Mouse (Mus musculus) bone marrow, adult 2 months (tissue): ENCODE measurements around the gene Gm5771. TPM values are rescaled to one million over a fixed set of nuclear protein-coding genes. Genes with fewer than 3 reads are reported as not detected.
"Not testable (repeated sequence)": the region's sequence is repeated elsewhere in the genome, so short reads cannot be mapped to it uniquely, and the experiment has no call there.

Experiments used
- H3K27ac ChIP-seq: fragments of 200-500 bp; 2 replicates; pipeline ENCODE4 v1.5.1; 2012; ENCODE audit warnings: low read depth, mild to moderate bottlenecking, control low read depth, inconsistent platforms, low read length; ENCODE audit not compliant: control insufficient read depth, poor library complexity, insufficient read depth
- H3K4me1 ChIP-seq: fragments of 200-500 bp; 2 replicates; pipeline ENCODE4 v1.6.1; 2011; ENCODE audit warnings: low read length; ENCODE audit not compliant: control insufficient read depth, insufficient read depth
- H3K4me3 ChIP-seq: fragments of 200-500 bp; replicated peaks from 2 replicates; pipeline ENCODE3; 2011; ENCODE audit warnings: mild to moderate bottlenecking, low read depth, low read length, control low read depth; ENCODE audit not compliant: control insufficient read depth
- CTCF ChIP-seq: fragments of 200-500 bp; IDR thresholded peaks from 2 replicates; pipeline ENCODE4 v1.5.1; 2011; ENCODE audit warnings: low read length, control low read depth; ENCODE audit not compliant: control insufficient read depth, insufficient read depth
- POLR2A ChIP-seq: fragments of 200-500 bp; IDR thresholded peaks from 2 replicates; pipeline ENCODE4 v1.6.1; 2011; ENCODE audit warnings: low read depth, mild to moderate bottlenecking, control low read depth, low read length, borderline replicate concordance; ENCODE audit not compliant: control insufficient read depth
- WGBS: fragments of 180-500 bp; shearing (Covaris S2); methylation state at CpG from one replicate; pipeline ENCODE4 v1.1.7; 2018; 5-methylcytosine and 5-hydroxymethylcytosine counted together
- polyA plus RNA-seq: library from polyadenylated mRNA; stranded (reverse); fragments of >200 nt; gene quantifications from 2 replicates; pipeline ENCODE4 v1.2.4, GENCODE M21; 2011; ENCODE audit warnings: low replicate concordance; ENCODE audit not compliant: missing spikeins, insufficient read depth, insufficient read length

The Gm5771 gene
- polyA plus RNA-seq, result not detected in 2 replicates

- not testable (repeated sequence) for H3K27ac ChIP-seq, H3K4me3 ChIP-seq, H3K4me1 ChIP-seq
Measured at GRCm38 (mm10) chr6:41392056-41392455, at the start of gene Gm5771. Gene Gm5771 (plus strand): TSS chr6:41392356.

- Histone ChIP-seq H3K4me3 (no peak within 1 kb of the TSS), H3K27ac (no peak within 1 kb of the TSS), H3K4me1 (no peaks in the 10 kb centered on the region)
- no peak for TF ChIP-seq POLR2A
- no peak for TF ChIP-seq CTCF
- WGBS, result 77% methylated on average over 2 of the region's 2 CpGs
Measured at GRCm38 (mm10) chr6:41353932-41354331, 38.2 kb upstream of the Gm5771 start, which contains the start of gene Try10. Gene Try10 (plus strand): TSS chr6:41354105.

GRCm38 (mm10) chr6:41373772-41374171 lies 18.4 kb upstream of the Gm5771 start:
- H3K4me1 ChIP-seq, H3K4me3 ChIP-seq, H3K27ac ChIP-seq: not testable (repeated sequence)
- WGBS, result 36% methylated on average over 2 of the region's 2 CpGs

GRCm38 (mm10) chr6:41377578-41377977 lies 14.6 kb upstream of the Gm5771 start, which contains the start of gene Prss3:
Gene Prss3 (minus strand): TSS chr6:41377678.
- H3K4me3 ChIP-seq, H3K4me1 ChIP-seq, H3K27ac ChIP-seq: not testable (repeated sequence)

- Histone ChIP-seq H3K4me3 (no peak overlapping the region), H3K4me1 (no peaks in the 10 kb centered on the region), H3K27ac (no peak overlapping the region)
- 67% methylated on average over 2 of the region's 2 CpGs for WGBS
- no peak for TF ChIP-seq POLR2A
- no peak for TF ChIP-seq CTCF
Measured at GRCm38 (mm10) chr6:41386781-41387180, 5.4 kb upstream of the Gm5771 start.

GRCm38 (mm10) chr6:41391640-41392039 lies 516 bp upstream of the Gm5771 start:
- not testable (repeated sequence) for H3K27ac ChIP-seq, H3K4me1 ChIP-seq, H3K4me3 ChIP-seq
- WGBS, result 60% methylated on average over 1 of the region's 1 CpGs

GRCm38 (mm10) chr6:41442261-41442660 lies 50.1 kb downstream of the Gm5771 start:
- not testable (repeated sequence) for H3K4me1 ChIP-seq, H3K4me3 ChIP-seq, H3K27ac ChIP-seq
- WGBS, result 25% methylated on average over 2 of the region's 2 CpGs

GRCm38 (mm10) chr6:41446045-41446444 lies 53.9 kb downstream of the Gm5771 start, which contains the start of gene Gm10334:
Gene Gm10334 (minus strand): TSS chr6:41446145.
- H3K4me1 ChIP-seq, H3K27ac ChIP-seq, H3K4me3 ChIP-seq: not testable (repeated sequence)

Other genes with a start within 250 kb of the Gm5771 start
- gene Try4, start 90.1 kb upstream of the Gm5771 start, polyA plus RNA-seq, result not detected in 2 replicates
- not detected in 2 replicates for gene Try5, start 75.5 kb upstream of the Gm5771 start, polyA plus RNA-seq
- gene Try10, start 38.3 kb upstream of the Gm5771 start, polyA plus RNA-seq, result not detected in 2 replicates
- not detected in 2 replicates for gene Prss3, start 14.7 kb upstream of the Gm5771 start, polyA plus RNA-seq
- gene Gm10334, start 53.8 kb downstream of the Gm5771 start, polyA plus RNA-seq, result not detected in 2 replicates
- gene Prss1, start 66.6 kb downstream of the Gm5771 start, polyA plus RNA-seq, result not detected in 2 replicates
- gene Prss2, start 129.4 kb downstream of the Gm5771 start, polyA plus RNA-seq, result not detected in 2 replicates
- gene Ephb6, start 213.1 kb downstream of the Gm5771 start, polyA plus RNA-seq, result 2.4 TPM in 1 of 2 replicates, not detected in the other
- gene Trpv6, start 244.0 kb downstream of the Gm5771 start, polyA plus RNA-seq, result not detected in 2 replicates